Mouse (Mus musculus) thymus, adult 18-20 months (tissue): Measurements from ENCODE around the gene Soat2.

Source experiments
- DNase-seq, 2 experiments: peaks; one replicate each; pipeline ENCODE4 v3.0.0; 2022; ENCODE audit warnings: mixed read lengths in 2 of 2

Soat2 gene

DNA sequence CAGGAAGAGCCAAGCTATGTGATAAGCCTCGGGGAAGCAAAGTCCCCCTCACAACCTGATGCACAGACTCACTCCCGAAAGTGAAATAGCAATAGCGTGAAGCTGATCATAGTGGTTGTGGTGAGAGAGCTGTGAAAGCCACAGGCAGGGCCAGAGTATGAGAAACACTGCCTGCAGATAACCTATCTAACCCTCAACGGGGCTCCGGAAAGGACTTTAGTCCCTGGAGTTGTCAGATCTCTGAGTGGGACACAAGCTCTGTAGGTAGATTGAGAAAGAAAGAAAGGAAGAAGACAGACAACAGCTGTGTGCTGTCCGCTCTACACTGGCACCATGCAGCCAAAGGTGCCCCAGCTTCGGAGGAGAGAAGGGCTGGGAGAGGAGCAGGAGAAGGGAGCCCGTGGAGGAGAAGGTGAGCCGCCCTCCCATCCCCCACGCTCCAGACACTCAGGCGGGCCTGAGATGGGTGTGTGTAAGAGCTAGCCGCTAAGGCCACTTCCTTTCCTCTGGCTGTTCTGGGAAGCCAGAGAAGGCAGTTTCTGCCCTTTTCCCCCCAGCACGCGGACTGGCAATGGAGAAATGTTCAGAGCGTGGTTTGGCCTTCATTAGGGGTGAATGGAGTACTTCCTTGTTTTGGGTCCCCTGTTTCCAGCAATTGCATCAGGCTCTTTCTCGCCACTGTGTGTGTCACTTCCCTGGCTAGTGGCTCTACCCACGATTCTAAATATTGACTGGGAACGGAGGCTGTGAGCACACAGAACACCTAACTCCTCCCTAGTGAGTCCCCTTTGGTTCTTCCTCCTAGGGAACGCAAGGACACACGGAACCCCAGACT lies at the start of gene Soat2:
TSS of gene Soat2 (plus strand) at position 226 of the 835 bp plus-strand sequence.
- no peak for DNase-seq

DNA sequence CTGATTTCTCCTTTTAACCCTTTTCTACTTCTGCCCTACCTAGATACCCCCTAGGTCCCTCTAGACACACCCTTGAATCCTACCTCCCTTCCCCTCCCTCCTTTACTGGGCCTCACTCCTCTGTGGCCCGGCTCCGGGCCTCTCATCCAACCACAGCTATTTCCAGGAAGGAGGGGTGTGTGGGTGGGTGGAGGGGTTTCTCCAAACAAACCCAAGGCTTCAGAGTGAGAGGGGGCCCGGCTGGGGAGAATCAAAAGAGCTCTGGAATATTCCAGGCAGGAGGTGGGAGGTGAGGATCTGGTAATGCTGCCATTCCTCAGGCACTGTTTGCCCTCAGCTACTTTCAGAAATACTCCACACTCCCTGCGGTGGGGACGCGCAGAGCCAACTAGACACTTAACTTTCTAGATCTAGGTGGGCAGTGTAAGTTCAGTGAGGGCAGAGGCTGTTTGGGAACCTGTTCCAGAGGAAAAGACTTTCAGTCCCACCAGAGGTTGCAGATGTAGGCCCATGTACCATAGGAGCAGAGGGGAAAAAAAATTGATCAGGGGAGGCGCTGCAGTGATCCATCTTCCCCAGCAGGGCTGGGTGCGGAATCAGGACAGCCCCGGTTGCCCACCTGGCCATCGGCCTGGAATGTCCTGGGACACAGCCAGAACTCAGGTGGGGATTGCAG lies 49.2 kb upstream of the Soat2 start:
- DNase-seq = no peak

DNA sequence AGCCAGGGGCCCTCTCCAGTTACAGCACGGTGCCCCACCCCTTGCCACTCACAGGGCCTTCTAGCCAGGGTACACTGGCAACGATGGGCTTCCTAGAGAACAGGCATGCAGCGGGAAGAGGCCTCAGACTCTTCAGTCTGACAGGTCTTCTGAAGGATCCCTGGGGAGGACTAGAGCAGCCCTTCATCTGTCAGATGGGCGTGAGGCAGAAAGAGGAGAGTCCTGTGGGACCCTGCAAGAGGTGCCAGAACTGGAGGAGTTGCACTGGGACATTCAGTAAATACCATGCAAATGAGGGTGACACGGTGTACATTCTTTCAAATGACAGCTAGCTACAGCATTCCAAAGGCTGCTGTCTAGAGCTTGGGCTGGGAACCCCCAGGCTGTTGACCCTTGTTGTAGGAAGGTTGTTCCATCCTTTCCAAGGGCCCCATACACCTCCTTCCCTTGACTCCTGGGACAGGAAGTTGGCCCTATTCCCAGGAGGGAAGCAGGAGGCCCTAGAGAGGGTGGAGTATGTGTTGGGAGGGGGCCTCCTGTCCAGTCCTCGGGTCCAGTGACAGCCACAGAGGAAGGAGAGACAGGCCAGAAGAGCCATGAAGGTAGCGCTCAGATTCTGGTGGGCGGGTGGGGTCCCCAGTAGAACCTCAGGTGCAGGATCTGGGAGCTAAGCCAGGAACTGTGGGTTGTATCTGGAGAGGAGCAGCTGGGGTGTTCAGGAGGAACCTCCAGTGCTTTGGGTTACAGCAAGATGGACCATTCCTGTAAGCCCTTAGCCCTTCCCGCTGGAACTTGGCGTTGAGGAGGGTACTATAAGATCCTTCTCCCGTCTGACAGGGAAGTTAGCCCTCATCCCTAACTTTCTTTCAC lies 48.4 kb upstream of the Soat2 start:
- peak in 1 of 2 experiments; percentile 16 for DNase-seq

DNA sequence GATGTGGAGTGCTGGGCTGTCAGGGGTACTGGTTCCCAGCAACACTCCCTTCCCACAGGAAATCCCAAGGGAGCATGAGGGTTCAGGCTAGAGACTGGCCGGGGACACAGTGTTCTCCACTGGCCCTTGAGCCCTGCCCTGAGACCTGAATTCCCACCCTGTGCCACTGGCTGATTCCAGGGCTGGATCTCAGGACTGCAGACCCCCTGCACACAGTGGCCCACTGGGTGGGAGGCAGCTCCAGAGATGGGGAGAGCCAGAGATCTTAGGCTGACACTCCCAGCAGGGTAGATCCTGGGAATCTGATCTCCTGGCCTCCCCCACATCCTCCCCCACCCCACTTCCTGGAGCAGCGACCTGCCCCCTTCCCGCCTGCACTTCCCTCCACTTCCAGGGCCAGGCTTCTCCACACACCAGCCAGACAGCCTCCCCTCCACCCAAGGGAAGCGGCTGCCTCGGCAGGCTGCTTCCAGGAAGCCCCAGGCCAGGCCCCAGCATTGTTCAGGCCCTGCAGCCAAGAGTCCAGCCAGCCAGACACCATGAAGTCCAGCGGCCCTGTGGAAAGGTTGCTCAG lies 47.7 kb upstream of the Soat2 start:
- DNase-seq = no peak

DNA sequence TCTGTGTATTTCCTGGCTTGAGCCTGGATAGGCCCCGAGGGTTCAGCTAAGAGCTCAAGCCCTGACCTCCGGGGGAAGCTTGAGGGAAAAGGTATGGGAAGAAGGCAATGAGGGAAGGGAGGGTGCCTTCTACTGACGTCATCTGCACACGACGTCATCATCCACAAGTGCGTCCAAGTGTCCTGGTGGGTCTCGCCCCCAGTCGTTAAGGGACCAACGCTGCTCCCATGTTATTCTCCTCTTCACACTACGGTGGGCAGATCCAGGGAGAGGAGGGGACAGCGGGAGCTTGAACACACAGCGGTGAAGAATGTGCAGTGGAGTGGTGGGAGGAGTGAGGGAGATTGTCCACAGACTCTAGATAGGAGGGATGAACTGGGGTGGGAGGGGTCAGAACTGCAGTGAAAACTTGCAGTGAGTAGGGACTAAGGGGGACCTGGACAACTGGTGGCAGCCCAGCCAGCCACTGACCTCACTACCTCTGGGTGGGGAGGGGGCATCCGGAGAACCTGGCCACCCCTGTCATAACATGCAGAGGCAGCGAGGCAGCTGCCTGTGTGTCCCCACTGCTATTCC lies 46.9 kb upstream of the Soat2 start:
- DNase-seq = no peak

DNA sequence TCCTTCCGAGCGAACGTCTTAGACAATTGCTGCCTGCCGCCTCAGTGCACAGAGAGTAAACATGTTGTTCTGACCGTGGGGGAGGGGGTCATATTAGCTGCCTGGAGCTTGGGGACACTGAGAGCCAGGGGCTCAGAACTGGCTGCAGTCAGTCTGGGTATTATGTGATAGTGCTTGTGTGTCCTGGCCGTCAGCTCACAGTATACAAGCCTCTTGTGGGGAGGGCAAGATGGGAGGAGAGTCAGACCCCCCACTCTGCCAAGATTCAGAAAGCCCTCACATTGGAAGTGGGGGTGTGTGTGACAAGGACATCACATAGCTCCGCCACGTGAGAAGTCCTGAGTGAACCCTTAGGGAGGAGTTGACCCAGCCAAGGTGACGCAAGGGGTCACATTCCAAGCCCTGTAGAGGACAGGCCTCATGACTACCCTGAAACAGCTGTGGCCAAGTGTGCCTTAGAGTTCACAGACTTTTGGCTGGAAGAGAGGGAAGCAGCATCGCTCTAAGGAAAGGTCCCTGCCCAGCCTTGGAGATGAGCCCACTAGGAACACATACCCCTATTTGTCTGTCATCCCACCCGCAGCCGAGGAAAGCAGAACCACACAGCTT lies 46.3 kb upstream of the Soat2 start:
- DNase-seq = peak in 1 of 2 experiments; percentile 26

DNA sequence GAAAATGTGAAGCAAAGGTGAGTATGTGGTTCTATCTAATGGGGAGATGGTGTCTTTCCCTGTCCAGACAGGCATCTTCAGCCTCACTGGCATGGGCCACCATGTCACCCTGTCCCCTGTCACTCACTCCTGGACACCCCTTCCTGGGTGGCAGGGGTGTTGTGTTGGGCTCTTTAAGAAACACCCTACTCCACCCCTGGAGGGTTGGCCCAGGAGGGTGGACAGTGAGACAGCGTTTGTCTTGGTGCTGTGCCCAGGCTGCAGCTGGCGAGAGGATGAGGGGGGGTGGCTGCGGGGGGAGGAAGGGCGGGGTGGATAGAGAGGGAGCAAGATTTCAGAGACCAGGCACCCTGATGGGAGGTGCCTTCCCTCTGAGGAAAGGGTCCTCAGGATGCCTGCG lies 45.0 kb upstream of the Soat2 start:
- DNase-seq = no peak

DNA sequence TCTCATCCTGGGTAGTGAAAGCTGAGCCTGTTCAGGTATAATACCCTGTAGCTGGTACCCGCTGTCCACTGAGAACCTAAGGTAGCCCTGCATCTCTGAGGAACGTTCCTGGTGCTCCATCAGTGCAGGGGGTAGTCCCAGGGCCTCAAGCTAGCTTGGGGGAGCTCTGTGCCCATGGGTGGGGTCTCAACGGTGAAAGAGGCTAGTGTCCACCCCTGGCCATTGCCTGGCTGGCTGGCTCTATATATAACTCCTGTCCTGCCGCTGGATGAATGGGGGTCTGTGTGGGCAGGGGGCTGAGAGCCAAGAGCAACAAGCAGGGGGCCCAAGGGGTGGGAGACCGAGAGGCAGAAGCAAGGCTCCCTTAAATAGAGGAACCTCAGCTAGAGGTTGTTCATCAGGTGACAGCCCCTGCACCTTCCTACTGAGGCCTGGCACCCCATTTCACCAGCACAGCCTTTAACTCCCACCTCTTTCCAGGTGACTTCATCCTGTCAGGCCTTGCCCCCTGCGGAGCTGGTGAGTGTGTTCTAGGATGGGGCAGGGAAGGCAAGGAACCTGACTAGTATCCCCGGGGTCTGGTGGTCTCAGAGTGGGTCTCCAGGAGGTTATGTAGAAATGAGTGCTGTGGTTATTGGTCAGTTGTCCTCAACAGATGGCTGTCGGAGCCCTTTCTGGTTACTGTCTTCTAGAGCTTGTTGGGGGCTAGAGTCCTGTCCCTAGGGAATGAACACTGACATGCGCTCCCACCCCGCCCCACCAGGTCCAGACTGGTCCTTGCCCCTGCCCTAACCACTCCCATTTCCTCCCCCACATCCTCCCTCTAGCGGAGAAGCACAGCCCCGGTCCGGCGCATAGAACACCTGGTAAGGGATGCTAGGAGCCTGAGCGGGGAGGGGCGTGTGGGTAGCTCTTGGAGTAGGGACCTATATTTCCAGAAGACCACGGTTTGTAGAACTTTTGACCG lies 44.3 kb upstream of the Soat2 start:
- DNase-seq = peak in 1 of 2 experiments; percentile 37

DNA sequence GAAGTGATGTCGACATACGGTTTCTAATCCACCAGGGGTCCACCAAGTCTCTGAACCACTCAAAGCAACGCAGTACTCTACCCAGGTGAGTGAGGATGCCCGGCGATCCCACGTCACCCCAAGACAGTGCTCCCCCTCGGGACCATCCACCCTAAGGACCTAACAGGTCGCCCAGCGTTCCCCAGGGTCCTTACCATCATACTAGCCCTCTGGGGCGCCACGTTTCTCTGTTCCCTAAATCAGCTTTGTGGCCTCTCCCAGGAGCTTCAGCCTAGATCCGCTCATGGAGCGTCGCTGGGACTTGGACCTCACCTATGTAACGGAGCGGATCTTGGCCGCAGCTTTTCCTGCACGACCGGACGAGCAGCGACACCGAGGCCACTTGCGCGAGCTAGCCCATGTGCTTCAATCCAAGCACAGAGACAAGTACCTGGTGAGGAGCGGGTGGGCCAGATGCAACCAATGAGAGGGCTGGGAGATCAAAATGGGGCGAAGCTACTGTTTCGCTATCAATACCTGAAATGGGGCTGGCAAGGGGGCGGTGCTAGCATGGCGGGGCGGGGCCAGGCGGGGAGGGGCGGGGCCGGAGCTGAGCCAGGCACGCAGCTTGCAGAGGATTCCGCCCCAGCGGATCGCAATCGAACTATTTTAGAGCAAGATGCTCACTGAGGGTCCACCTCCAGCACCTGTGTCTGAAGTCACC lies 43.4 kb upstream of the Soat2 start:
- no peak for DNase-seq

DNA sequence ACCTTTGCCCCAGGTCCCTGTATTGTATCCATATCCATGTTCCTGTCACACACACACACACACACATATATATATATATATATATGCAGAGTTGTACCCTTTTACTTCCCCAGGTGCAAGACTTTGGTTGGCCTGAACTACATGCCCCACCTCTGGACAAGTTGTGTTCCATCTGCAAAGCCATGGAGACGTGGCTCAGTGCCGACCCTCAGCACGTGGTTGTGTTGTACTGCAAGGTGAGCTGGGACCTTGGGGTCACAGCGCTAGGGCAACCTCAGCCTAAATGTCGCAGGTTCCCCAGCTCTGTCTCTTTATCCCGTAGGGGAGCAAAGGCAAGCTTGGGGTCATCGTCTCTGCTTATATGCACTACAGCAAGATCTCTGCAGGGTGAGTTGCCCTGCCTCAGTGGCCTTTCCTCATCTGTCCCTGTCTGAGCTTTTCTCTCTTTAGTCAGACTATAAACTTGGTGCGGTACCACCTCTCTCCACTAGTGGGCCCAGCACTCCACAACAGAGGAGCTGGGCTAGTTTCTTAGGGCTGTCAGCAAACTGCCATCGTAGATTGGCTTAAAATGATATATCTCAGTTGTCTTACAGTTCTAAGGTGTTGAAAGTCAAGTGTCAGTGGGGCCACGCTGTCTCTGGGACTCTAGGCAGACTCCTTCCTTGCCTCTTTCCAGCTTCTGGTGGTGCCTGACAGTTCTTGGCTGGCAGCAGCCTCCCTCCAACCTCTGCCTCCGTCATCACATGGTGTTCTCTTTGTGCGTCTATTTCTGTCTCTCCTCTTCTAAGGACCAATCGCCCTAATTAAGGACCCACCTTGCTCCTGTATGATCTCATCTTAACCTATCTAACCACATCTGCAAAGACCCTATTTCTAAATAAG lies 42.4 kb upstream of the Soat2 start:
- peak in 1 of 2 experiments; percentile 16 for DNase-seq

DNA sequence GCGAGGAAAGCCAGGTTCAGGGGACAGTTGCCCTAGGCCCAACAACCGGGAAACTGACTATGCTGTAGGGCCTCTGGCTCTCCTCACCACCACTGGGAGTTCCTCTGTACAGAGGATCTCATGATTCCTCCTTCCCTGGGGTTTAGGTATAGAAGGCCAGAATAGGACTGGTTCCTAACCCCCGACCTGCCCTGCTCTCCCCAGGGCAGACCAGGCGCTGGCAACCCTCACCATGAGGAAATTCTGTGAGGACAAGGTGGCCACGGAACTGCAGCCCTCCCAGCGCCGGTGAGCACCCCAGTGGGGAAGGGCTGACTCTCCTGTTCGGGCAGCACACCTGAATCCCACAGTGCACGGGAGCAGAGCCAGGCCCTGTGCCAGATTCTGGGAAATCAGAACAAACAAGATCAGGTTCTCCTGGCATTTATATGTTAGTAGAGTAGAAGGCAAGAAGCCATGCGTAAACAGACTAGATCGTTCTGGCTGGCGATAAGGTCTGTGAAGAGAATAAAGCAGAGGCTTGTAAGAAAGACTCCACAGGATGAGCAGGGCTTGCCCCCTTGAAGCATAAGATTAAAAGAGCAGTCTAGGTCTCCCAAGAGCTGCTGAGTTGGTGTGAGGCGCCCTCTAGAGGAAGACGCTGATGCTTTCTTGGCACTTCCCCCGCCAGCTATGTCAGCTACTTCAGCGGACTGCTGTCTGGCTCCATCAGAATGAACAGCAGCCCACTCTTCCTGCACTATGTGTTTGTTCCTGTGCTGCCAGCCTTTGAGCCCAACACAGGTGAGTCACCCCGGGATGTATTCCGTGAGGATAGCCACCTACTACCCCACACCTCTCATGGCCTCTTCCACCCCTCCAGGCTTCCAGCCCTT lies 41.4 kb upstream of the Soat2 start:
- DNase-seq = peak; percentile 52 to 58

DNA sequence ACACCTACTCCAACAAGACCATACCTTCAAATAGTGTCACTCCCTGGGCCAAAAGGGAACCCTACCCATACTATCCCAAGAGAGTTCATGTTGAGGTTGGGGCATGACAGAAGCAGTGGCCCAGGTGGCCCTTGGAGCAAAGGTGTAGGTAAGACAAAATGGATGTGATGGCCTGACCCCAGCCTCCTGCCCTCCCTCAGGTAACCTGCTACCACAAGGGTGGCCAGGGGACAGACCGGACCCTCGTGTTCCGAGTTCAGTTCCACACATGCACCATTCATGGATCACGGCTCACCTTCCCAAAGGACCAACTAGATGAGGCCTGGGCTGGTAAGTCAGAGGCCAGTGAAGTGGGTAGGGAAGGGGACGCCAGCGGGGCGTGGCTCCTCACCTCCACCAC lies 40.1 kb upstream of the Soat2 start:
- DNase-seq = no peak

DNA sequence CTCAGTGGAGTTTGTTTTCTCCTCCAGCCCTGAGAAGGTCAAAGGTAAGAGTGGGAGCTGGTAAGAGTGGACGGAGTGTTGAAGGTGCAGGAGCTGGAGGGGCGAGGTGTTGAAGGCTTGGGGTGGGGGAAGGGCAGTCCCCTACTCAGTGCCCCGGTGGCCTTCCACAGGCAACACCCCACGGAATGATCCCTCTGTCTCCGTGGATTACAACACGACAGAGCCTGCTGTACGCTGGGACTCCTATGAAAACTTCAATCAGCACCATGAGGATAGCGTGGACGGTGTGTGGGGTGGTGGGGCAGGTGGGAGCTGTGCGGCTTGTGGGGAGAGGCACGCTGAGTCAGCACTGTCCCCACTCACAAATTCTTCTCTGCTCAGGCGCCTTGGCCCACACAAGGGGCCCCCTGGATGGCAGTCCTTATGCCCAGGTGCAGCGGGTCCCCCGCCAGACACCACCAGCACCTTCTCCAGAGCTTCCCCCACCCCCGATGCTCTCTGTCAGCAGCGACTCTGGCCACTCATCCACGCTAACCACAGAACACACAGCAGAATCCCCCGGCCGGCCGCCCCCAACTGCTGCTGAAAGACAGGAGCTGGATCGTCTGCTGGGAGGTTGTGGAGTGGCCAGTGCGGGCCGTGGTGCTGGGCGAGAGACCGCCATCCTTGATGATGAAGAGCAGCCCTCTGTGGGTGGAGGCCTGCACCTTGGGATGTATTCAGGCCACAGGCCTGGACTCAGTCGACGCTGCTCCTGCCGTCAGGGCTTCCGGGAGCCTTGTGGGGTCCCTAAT lies 39.4 kb upstream of the Soat2 start:
- no peak for DNase-seq

DNA sequence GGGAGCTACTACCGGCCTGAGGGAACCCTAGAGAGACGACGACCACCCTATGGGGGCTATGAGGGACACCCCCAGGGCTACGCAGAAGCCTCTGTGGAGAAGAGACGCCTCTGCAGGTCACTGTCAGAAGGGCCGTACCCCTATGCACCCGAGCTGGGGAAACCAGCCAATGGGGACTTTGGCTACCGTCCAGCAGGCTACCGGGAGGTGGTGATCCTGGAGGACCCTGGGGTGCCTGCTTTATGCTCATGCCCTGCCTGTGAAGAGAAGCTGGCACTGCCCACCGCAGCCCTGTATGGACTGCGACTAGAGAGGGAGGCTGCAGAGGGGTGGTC lies 38.9 kb upstream of the Soat2 start:
- no peak for DNase-seq

DNA sequence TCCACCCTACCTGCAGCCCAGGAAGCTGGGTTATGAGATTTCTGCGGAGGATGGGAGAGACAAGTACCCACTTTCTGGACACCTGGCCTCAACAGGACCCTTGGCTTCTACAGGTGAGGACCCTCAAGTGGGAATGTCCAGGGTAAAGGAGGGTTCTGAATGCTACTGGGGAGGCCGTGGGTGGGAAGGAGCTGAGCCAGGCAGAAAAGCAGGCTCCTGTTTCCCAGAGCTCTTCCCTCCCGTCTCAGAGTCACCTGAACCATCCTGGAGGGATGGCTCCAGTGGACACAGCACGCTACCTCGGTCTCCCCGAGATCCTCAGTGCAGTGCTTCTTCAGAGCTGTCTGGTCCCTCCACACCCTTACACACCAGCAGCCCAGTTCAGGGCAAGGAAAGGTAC lies 38.1 kb upstream of the Soat2 start:
- no peak for DNase-seq

DNA sequence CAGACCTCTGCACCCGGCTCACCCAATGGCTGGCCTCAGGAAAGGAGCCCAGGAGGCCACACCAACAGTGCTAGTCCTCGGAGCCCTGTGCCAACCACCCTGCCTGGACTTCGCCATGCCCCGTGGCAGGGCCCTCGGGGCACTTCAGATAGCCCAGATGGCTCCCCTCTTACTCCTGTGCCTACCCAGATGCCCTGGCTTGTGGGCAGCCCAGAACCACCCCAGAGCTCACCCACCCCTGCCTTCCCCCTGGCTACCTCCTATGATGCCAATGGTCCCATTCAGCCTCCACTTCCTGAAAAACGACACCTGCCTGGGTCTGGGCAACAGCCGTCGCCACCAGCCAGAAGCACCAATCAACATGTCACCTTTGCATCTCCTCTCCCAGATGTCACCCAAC lies 37.5 kb upstream of the Soat2 start:
- DNase-seq = no peak

DNA sequence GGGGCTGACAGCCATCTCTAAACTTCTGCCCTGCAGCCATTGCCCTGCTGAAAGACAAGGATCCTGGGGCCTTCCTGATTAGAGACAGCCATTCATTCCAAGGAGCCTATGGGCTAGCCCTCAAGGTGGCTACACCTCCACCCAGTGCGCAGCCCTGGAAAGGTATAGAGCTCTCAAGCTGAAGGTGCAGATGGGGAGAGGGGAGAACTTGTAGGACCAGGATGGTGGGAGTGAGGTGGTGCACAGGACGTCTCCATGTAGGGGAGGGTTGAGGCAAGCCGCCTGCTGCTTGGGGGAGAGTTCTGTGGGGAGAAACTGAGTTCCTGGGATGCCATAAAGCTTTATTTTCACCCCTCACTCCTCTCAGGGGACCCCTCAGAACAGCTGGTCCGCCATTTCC lies 36.7 kb upstream of the Soat2 start:
- no peak for DNase-seq
